Mouse (Mus musculus) gastrocnemius, postnatal 14 days (tissue): Measurements from ENCODE around the gene Taf3. TPM values are rescaled to one million over a fixed set of nuclear protein-coding genes. Genes with fewer than 3 reads are reported as not detected.

Experiments used
- DNase-seq: peaks from one replicate; pipeline ENCODE4 v3.0.0; 2021; ENCODE audit warnings: mixed read lengths
- intact Hi-C: fragments of 180-260 bp; cut with DNase I; formaldehyde crosslinking; loops from one replicate; pipeline ENCODE4 v1.15.1; 2025; ENCODE audit warnings: low total_unique reads
- long read RNA-seq, 2 experiments: library from polyadenylated mRNA; stranded (forward); transcript quantifications; one replicate each; pipeline ENCODE4 v2.0.0; 2021
- total RNA-seq, 2 experiments: library from RNA; stranded (reverse); gene quantifications; 2 replicates each; pipeline ENCODE4 v1.2.3; 2021

Taf3 gene
- 1 to 10 TPM; 6.0 to 6.6 TPM for total RNA-seq
- long read RNA-seq, experiment 1, full-length matches to known transcripts, result 2 of 3 reads
- long read RNA-seq, experiment 1, partial matches to known transcripts, result 1 of 3 reads
- long read RNA-seq, experiment 1, other reads (novel, unspliced or antisense), result 0 of 3 reads
- long read RNA-seq, experiment 2, full-length matches to known transcripts, result 4 of 4 reads
- long read RNA-seq, experiment 2, partial matches to known transcripts, result 0 of 4 reads
- long read RNA-seq, experiment 2, other reads (novel, unspliced or antisense), result 0 of 4 reads

- intact Hi-C loops, result no loop called here
- DNase-seq, result peak; percentile 96
These were observed at the start of gene Taf3 for GRCm38 (mm10) chr2:10048461-10048860. Gene Taf3 (minus strand): TSS chr2:10048596.

GRCm38 (mm10) chr2:10094327-10095100 is 46.1 kb upstream of the Taf3 start:
- intact Hi-C loops, result no loop called here
- DNase-seq, result no peak

GRCm38 (mm10) chr2:10087256-10087850 is 39.0 kb upstream of the Taf3 start:
- DNase-seq, result no peak
- intact Hi-C loops, result no loop called here

- DNase-seq, result no peak
- intact Hi-C loops, result no loop called here
These were observed 34.3 kb upstream of the Taf3 start for GRCm38 (mm10) chr2:10082737-10083136.

GRCm38 (mm10) chr2:10081453-10082080 is 33.2 kb upstream of the Taf3 start:
- intact Hi-C loops, result no loop called here

GRCm38 (mm10) chr2:10080310-10081010 is 32.1 kb upstream of the Taf3 start, which contains the start of the genes Atp5c1 and Kin:
Gene Atp5c1 (minus strand): TSS chr2:10080510.
Gene Kin (plus strand): TSS chr2:10080593.
- peak; percentile 98 for DNase-seq
- intact Hi-C loops, result no loop called here

More at GRCm38 (mm10) chr2:10081453-10082080, 33.2 kb upstream of the Taf3 start:
- no peak for DNase-seq

- intact Hi-C loops, result no loop called here
- DNase-seq, result no peak
These were observed 31.4 kb upstream of the Taf3 start for GRCm38 (mm10) chr2:10079745-10080309.

GRCm38 (mm10) chr2:10076675-10077074 is 28.3 kb upstream of the Taf3 start:
- DNase-seq, result no peak
- intact Hi-C loops, result no loop called here

GRCm38 (mm10) chr2:10074470-10074869 is 26.1 kb upstream of the Taf3 start:
- intact Hi-C loops, result no loop called here
- DNase-seq, result no peak

- no peak for DNase-seq
- intact Hi-C loops, result no loop called here
These were observed 23.4 kb upstream of the Taf3 start for GRCm38 (mm10) chr2:10071751-10072150.

- no peak for DNase-seq
- intact Hi-C loops, result no loop called here
These were observed 10.4 kb upstream of the Taf3 start for GRCm38 (mm10) chr2:10058836-10059235.

- intact Hi-C loops, result no loop called here
- no peak for DNase-seq
These were observed 3.6 kb upstream of the Taf3 start for GRCm38 (mm10) chr2:10051996-10052395.

- intact Hi-C loops, result no loop called here
These were observed 2.5 kb upstream of the Taf3 start for GRCm38 (mm10) chr2:10050878-10051277.

GRCm38 (mm10) chr2:10049456-10049855 is 1.1 kb upstream of the Taf3 start:
- intact Hi-C loops, result no loop called here

More at GRCm38 (mm10) chr2:10050878-10051277, 2.5 kb upstream of the Taf3 start:
- no peak for DNase-seq

GRCm38 (mm10) chr2:10047758-10048436 is 499 bp downstream of the Taf3 start:
- intact Hi-C loops, result no loop called here
- DNase-seq, result peak; percentile 12

More at GRCm38 (mm10) chr2:10049456-10049855, 1.1 kb upstream of the Taf3 start:
- DNase-seq, result no peak

- no peak for DNase-seq
- intact Hi-C loops, result no loop called here
These were observed 13.4 kb downstream of the Taf3 start for GRCm38 (mm10) chr2:10034976-10035375.

GRCm38 (mm10) chr2:10033684-10034083 is 14.7 kb downstream of the Taf3 start:
- DNase-seq, result no peak
- intact Hi-C loops, result no loop called here

- DNase-seq, result no peak
- intact Hi-C loops, result no loop called here
These were observed 18.6 kb downstream of the Taf3 start for GRCm38 (mm10) chr2:10029755-10030154.
